Mouse (Mus musculus) stomach, postnatal 0 days (tissue): ENCODE data around the gene Uqcr10. TPM values are rescaled to one million over a fixed set of nuclear protein-coding genes. Genes with fewer than 3 reads are reported as not detected.

Experiments used
- ATAC-seq: fragments of 200-750 bp; cut with Nextera tagmentation; 2 replicates; pipeline ENCODE4 v1.8.0; 2017; ENCODE audit not compliant: low FRiP score, low TSS enrichment
- DNase-seq: peaks from one replicate; pipeline ENCODE4 v3.0.0-alpha.2; 2016; ENCODE audit warnings: low spot score
- H3K27ac ChIP-seq: fragments of 300-500 bp; sonication (generic); replicated peaks from 2 replicates; pipeline ENCODE4 v1.5.1; 2014; ENCODE audit warnings: mild to moderate bottlenecking, control low read depth
- H3K27me3 ChIP-seq: fragments of 300-500 bp; sonication (generic); 2 replicates; pipeline ENCODE4 v1.6.1; 2014; ENCODE audit warnings: low read length; ENCODE audit not compliant: control insufficient read depth, insufficient read depth
- H3K36me3 ChIP-seq: fragments of 300-500 bp; sonication (generic); 2 replicates; pipeline ENCODE4 v1.6.1; 2014; ENCODE audit warnings: low read length, mixed read lengths; ENCODE audit not compliant: control insufficient read depth, insufficient read depth
- H3K4me1 ChIP-seq: fragments of 300-500 bp; sonication (generic); replicated peaks from 2 replicates; pipeline ENCODE4 v1.6.1; 2014; ENCODE audit warnings: antibody characterized with exemption; ENCODE audit not compliant: control insufficient read depth, insufficient read depth
- H3K4me2 ChIP-seq: fragments of 300-500 bp; sonication (generic); replicated peaks from 2 replicates; pipeline ENCODE4 v1.6.1; 2014; ENCODE audit warnings: low read depth, mild to moderate bottlenecking, control low read depth, moderate library complexity
- H3K4me3 ChIP-seq: fragments of 300-500 bp; sonication (generic); 2 replicates; pipeline ENCODE4 v1.5.1; 2014; ENCODE audit warnings: low read depth, low read length, control low read depth
- H3K9ac ChIP-seq: fragments of 300-500 bp; sonication (generic); 2 replicates; pipeline ENCODE4 v1.6.1; 2014; ENCODE audit warnings: mild to moderate bottlenecking, low read length, control low read depth, mixed read lengths
- H3K9me3 ChIP-seq: fragments of 300-500 bp; sonication (generic); 2 replicates; pipeline ENCODE4 v1.6.1; 2016; ENCODE audit warnings: low read length; ENCODE audit not compliant: control insufficient read depth
- CTCF ChIP-seq: IDR thresholded peaks from 2 replicates; pipeline ENCODE4 v1.5.1; 2016; ENCODE audit warnings: antibody characterized with exemption, low read depth, mild to moderate bottlenecking, moderate library complexity
- EP300 ChIP-seq: optimal IDR thresholded peaks from 2 replicates; pipeline ENCODE3; 2016; ENCODE audit warnings: antibody characterized with exemption
- WGBS: fragments of 180-500 bp; shearing (Covaris S2); extraction: QIAGEN DNeasy Blood & Tissue Kit; methylation state at CpG from one replicate; pipeline ENCODE4 v1.1.7; 2014; 5-methylcytosine and 5-hydroxymethylcytosine counted together
- polyA plus RNA-seq: library from polyadenylated mRNA; unstranded; fragments of >200 nt; fragmentation: Nextera tagmentation; extraction: Ambion mirVana; gene quantifications from 2 replicates; pipeline ENCODE4 v1.2.1, GENCODE M21; 2015

The Uqcr10 gene
- polyA plus RNA-seq, 1 experiment from 2014 or later: 1,517 TPM

- WGBS: 55% methylated on average over 1 of the region's 1 CpGs
- DNase-seq: no peak
- Histone ChIP-seq H3K4me2 (no peak overlapping the region), H3K36me3 (peaks cover 3% of the 10 kb centered on the region; the same call in 1 of the 2 replicates), H3K27me3 (no peaks in the 10 kb centered on the region), H3K9me3 (no peaks in the 10 kb centered on the region), H3K9ac (no peak overlapping the region), H3K4me1 (no peaks in the 10 kb centered on the region), H3K27ac (peak overlapping the region; percentile 45; the same call in 1 of the 2 replicates), H3K4me3 (no peak overlapping the region)
- TF ChIP-seq EP300 (no peak), CTCF (no peak)
- ATAC-seq: peak; percentile 73
Measured at GRCm38 (mm10) chr11:4659818-4660217, 44.3 kb downstream of the Uqcr10 start.

Other genes with a start within 250 kb of the Uqcr10 start
- 11.7 and 13.4 TPM in 2 replicates for gene Mtmr3, start 109.5 kb downstream of the Uqcr10 start, polyA plus RNA-seq
- gene Gm11032, start 84.3 kb downstream of the Uqcr10 start, polyA plus RNA-seq: not detected in 2 replicates
- 20.2 and 21.4 TPM in 2 replicates for gene Ascc2, start 66.6 kb downstream of the Uqcr10 start, polyA plus RNA-seq
- 57.4 and 63.5 TPM in 2 replicates for gene Zmat5, start 336 bp upstream of the Uqcr10 start, polyA plus RNA-seq
- gene Cabp7, start 42.4 kb upstream of the Uqcr10 start, polyA plus RNA-seq: 0.12 and 0.13 TPM in 2 replicates
- 18.2 and 18.7 TPM in 2 replicates for gene Nf2, start 145.2 kb upstream of the Uqcr10 start, polyA plus RNA-seq
- gene Nipsnap1, start 169.6 kb upstream of the Uqcr10 start, polyA plus RNA-seq: 28.2 and 29.7 TPM in 2 replicates
- 18.3 and 21.0 TPM in 2 replicates for gene Thoc5, start 191.0 kb upstream of the Uqcr10 start, polyA plus RNA-seq
- gene Nefh, start 243.7 kb upstream of the Uqcr10 start, polyA plus RNA-seq: 0.25 TPM in 2 replicates